Mouse (Mus musculus) lung, postnatal 0 days (tissue): ENCODE results near the gene Atp2b2.

Experiments
- CTCF ChIP-seq: IDR thresholded peaks from 2 replicates; pipeline ENCODE4 v1.5.1; 2016; ENCODE audit warnings: antibody characterized with exemption, mild to moderate bottlenecking
- EP300 ChIP-seq: IDR thresholded peaks from 2 replicates; pipeline ENCODE4 v1.6.1; 2016; ENCODE audit warnings: antibody characterized with exemption, mild to moderate bottlenecking, control low read depth

GRCm38 (mm10) chr6:113978673-113979072 is 63.7 kb downstream of the Atp2b2 start:
- TF ChIP-seq CTCF = no peak
- TF ChIP-seq EP300 = no peak
